Mouse (Mus musculus) retina, postnatal 1 day (tissue): ENCODE measurements around the gene Slc17a5.
"Not testable (repeated sequence)": the region's sequence is repeated elsewhere in the genome, so short reads cannot be mapped to it uniquely, and the experiment has no call there.

Source experiments
- DNase-seq: peaks from one replicate; pipeline ENCODE4 v3.0.0-alpha.2; 2012

Slc17a5 gene

GRCm38 (mm10) chr9:78514681-78515080 is 73.2 kb downstream of the Slc17a5 start:
- DNase-seq, result no peak

- no peak for DNase-seq
These were observed 73.9 kb downstream of the Slc17a5 start for GRCm38 (mm10) chr9:78513776-78514500.

GRCm38 (mm10) chr9:78511705-78512104 is 76.1 kb downstream of the Slc17a5 start:
- no peak for DNase-seq

- no peak for DNase-seq
These were observed 79.6 kb downstream of the Slc17a5 start for GRCm38 (mm10) chr9:78508106-78508786.

DNA sequence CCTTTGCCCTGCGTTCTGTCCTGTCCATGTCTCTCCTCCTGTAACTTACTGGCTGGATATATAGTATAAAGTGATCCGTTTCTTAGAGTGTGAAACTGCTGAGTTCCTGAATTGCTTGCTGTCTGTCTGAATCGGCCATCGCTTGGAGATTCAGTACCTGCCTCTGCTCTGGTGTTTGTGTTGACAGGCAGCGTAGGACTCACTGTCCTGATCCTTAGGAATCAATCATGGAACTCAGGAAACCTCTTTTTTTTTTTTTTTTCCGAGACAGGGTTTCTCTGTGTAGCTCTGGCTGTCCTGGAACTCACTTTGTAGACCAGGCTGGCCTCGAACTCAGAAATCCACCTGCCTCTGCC is 81.1 kb downstream of the Slc17a5 start:
- DNase-seq, result no peak

GRCm38 (mm10) chr9:78506002-78506721 is 81.7 kb downstream of the Slc17a5 start:
- DNase-seq, result no peak

GRCm38 (mm10) chr9:78505223-78505622 is 82.6 kb downstream of the Slc17a5 start:
- DNase-seq, result no peak

DNA sequence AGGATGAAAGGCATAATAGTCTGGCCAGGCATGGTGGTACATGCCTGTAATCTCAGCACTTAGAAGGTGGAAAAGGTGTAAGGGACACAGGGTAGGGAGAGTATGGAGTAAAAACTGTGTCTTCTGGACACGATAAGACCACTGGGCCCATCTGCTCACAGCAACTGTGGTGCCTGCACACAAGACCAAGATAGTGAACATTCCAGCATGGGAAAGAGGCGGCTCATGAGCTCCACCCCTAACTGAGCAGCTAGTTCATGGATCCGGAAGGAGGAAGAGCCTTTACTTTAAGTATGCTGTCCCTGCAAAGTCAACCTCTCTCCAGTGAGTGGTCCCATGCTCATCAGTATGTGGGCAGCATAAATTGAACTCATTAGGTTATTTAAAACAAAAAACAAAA is 83.2 kb downstream of the Slc17a5 start:
- no peak for DNase-seq

DNA sequence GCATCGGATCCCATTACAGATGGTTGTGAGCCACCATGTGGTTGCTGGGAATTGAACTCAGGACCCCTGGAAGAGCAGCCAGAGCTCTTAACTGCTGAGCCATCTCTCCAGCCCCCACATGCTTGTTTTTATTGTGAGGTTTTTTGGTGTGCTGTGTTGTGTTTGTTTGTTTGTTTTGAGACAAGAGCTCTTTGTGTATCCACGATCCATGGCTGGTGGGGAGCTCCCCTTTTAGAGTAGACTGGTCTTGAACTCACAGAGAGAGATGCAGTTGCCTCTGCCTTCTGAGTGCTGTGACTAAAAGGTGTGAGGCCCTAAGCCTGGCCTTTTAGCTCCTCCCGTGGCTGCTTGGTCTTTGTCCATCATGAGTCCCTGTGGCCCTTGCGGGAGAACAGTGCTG is 83.7 kb downstream of the Slc17a5 start:
- no peak for DNase-seq

GRCm38 (mm10) chr9:78503223-78504079 is 84.4 kb downstream of the Slc17a5 start:
- DNase-seq, result peak; percentile 89

- peak; percentile 70 for DNase-seq
These were observed 86.6 kb downstream of the Slc17a5 start for GRCm38 (mm10) chr9:78501284-78501683.

DNA sequence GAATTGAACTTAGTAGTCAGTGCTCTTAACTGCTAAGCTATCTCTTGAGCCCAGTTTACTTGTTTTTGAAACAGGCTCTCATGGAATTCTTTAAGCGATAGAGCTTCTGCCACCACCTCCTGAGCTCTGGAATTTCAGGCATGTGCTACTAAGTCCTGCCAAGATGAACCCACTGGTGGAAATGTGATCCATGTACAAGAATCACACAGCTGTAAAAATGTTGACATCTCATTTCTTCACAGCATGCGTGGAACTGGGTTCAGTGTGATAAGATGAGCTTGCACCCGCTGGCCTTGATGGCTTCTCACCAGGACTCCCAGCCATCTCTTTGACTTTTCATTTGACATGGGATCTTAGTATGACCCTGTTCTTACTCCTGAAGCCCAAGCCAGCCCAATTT is 87.5 kb downstream of the Slc17a5 start:
- no peak for DNase-seq

- no peak for DNase-seq
These were observed 94.7 kb downstream of the Slc17a5 start for GRCm38 (mm10) chr9:78493171-78493570.

DNA sequence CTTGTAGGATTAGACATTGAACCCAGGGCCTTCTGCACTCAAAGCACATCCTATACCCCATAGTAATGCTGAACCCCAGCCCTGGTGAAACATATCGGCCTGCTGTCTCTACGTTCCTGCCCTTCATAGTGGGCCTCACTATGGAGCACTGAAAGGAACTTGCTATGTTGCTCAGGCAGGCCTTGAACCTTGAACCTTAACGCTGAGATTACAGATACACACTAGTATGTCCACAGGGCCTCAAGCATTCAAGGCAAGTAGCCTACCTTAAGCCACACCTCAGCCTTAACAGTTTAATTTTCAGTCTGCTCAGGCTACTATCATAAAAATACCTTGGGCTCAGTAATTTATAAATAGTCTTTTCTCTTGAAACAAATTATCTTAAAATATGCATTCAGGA is 95.6 kb downstream of the Slc17a5 start:
- DNase-seq, result no peak

- no peak for DNase-seq
These were observed 96.7 kb downstream of the Slc17a5 start for GRCm38 (mm10) chr9:78491169-78491568.

GRCm38 (mm10) chr9:78488890-78489420 is 98.9 kb downstream of the Slc17a5 start, which contains the start of gene Eef1a1:
TSS of gene Eef1a1 (minus strand) at chr9:78489151.
- peak; percentile 63 for DNase-seq

DNA sequence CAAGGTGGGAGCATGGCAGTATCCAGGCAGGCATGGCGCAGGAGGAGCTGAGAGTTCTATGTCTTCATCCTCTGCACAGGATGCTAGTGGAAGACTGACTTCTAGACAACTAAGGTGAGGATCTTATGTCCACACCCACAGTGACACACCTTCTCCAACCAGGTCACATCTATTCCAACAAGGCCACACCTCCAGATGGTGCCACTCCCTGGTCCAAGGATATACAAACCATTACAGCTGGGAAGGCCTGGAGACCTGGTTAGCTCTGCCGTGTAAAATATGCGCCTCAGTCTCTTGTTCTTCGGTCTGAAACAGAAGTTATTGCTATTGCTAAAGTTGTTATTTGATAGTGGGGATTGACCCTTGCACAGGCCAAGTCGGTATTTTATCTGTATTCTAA is 99.8 kb downstream of the Slc17a5 start:
- not testable (repeated sequence) for DNase-seq
